Mouse (Mus musculus): ENCODE measurements around the gene Tcte3. TPM values are rescaled to one million over a fixed set of nuclear protein-coding genes. Genes with fewer than 3 reads are reported as not detected.
"Not testable (repeated sequence)": the region's sequence is repeated elsewhere in the genome, so short reads cannot be mapped to it uniquely, and the experiment has no call there.

The Tcte3 gene
- total RNA-seq (2014; rRNA removed) (not detected in 2 replicates), polyA plus RNA-seq (2015; fragmentation: Nextera tagmentation; extraction: Ambion mirVana) (1.0 and 2.3 TPM in 2 replicates)

DNA sequence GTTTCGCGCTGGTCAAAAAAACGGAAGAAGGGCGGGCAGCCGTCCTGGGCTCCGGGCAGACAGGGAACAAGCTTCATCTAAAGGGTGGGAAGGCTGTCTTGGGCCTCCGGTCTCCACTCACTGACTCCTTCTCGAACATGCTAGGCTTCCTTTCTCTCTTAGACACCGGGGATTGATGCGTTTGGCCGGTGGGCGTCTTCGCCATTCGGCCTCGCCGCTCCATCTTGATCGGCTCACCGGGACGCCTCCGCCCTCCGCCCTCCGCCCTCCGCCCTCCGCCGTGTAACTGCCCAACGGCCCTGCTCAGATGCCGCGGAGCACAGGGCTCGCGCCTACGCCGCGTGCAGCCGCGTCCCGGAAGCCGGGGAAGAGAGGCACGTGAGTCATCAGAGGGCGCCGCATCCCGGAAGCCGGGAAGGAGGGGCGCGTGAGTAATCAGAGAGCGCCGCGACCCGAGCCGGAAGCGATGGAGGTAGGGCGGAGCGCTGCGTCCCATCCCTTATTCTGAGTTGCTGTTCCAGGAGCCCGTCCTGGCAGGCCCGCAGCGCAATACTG is at the start of gene Tcte3, which contains the start of the genes Ermard and Gm3448:
TSS of gene Tcte3 (minus strand) at position 314 of the 555 bp plus-strand sequence.
TSS of gene Ermard (plus strand) at position 34 of the 555 bp plus-strand sequence.
TSS of gene Gm3448 (minus strand) at position 363 of the 555 bp plus-strand sequence.
- not testable (repeated sequence) for H3K9ac ChIP-seq (replicated peaks; ENCODE audit: low read length); H3K27me3 ChIP-seq (ENCODE audit: insufficient read depth, low read length); H3K4me3 ChIP-seq (ENCODE audit: low read length); H3K9me3 ChIP-seq (ENCODE audit: low read length); H3K36me3 ChIP-seq (ENCODE audit: insufficient read depth, low read length); H3K4me2 ChIP-seq (ENCODE audit: low read depth, low read length); DNase-seq (ENCODE audit: low spot score); H3K4me1 ChIP-seq (ENCODE audit: insufficient read depth, low read length); H3K27ac ChIP-seq
- ATAC-seq = peak; percentile 99
- WGBS = under 1% methylated on average over 13 of the region's 56 CpGs

- DNase-seq (ENCODE audit: low spot score) (peak; percentile 84), ATAC-seq (peak; percentile 90)
- WGBS = 19% methylated on average over 8 of the region's 8 CpGs
- Histone ChIP-seq H3K9me3 (ENCODE audit: low read length) (no peaks in the 10 kb centered on the region), H3K4me3 (ENCODE audit: low read length) (no peak overlapping the region), H3K27me3 (ENCODE audit: insufficient read depth, low read length) (no peaks in the 10 kb centered on the region; the same call in 1 of the 2 replicates), H3K9ac (replicated peaks; ENCODE audit: low read length) (no peak overlapping the region), H3K4me2 (ENCODE audit: low read depth, low read length) (0 out of 2 replicates have a peak overlapping the region, but pooled peaks have one; percentile 1), H3K4me1 (ENCODE audit: insufficient read depth, low read length) (no peaks in the 10 kb centered on the region; the same call in 1 of the 2 replicates), H3K27ac (peak overlapping the region; percentile 22; the same call in 1 of the 2 replicates), H3K36me3 (ENCODE audit: insufficient read depth, low read length) (no peaks in the 10 kb centered on the region)
- no peak for TF ChIP-seq CTCF (IDR thresholded peaks at IDR 0.05; ENCODE audit: low read depth)
Measured at GRCm38 (mm10) chr17:15088591-15089001, 47.3 kb upstream of the Tcte3 start.

DNA sequence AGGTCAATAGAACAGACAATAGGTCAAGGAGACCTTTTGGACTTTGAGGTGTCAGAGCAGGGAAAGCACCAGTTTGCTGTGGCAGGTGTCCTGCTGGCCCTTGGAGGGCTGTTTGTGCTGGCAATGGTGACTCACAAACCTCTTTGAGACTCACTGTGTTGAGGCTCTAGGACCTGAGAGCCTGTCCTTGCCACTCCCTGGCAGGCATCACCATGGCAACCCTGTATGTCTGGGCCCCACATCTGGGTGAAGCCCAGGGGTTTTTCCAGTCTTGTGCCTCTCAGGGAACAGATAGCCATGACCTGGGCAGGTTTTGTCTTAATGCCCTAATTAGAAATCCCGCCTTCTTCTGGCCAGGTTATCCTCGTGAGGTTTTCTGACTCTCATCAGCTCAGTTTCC is 46.9 kb upstream of the Tcte3 start:
- Histone ChIP-seq H3K36me3 (ENCODE audit: insufficient read depth, low read length) (no peaks in the 10 kb centered on the region), H3K9me3 (ENCODE audit: low read length) (no peaks in the 10 kb centered on the region), H3K9ac (replicated peaks; ENCODE audit: low read length) (no peak overlapping the region), H3K27me3 (ENCODE audit: insufficient read depth, low read length) (no peaks in the 10 kb centered on the region; the same call in 1 of the 2 replicates), H3K27ac (no peak overlapping the region; the same call in 1 of the 2 replicates), H3K4me2 (ENCODE audit: low read depth, low read length) (no peak overlapping the region), H3K4me1 (ENCODE audit: insufficient read depth, low read length) (no peaks in the 10 kb centered on the region; the same call in 1 of the 2 replicates), H3K4me3 (ENCODE audit: low read length) (no peak overlapping the region)
- no peak for TF ChIP-seq CTCF (IDR thresholded peaks at IDR 0.05; ENCODE audit: low read depth)
- WGBS = 31% methylated on average over 2 of the region's 2 CpGs
- peak; percentile 23 for DNase-seq (ENCODE audit: low spot score)
- ATAC-seq = peak; percentile 58

DNA sequence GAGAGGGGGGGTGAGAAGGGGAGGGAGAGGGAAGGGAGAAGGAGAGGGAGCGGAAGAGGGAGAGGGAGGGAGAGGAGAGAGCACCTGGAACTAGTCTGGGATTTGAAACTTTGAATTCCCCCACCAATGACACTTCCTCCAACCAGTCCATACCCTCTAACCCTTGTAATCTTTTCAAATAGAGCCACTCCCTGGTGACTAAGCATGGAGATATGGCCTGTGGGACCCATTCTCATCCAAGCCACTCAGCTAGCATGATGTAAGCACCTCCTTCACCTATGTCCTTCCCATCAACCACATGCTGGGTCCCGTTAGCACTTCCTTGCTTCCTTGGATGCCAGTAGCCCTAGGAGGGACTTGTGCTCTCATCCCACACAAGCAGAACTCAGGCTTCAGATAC is 43.7 kb upstream of the Tcte3 start:
- Histone ChIP-seq H3K27me3 (ENCODE audit: insufficient read depth, low read length) (no peaks in the 10 kb centered on the region), H3K4me2 (ENCODE audit: low read depth, low read length) (no peak overlapping the region), H3K9ac (replicated peaks; ENCODE audit: low read length) (no peak overlapping the region), H3K9me3 (ENCODE audit: low read length) (no peaks in the 10 kb centered on the region), H3K27ac (no peak overlapping the region), H3K36me3 (ENCODE audit: insufficient read depth, low read length) (no peaks in the 10 kb centered on the region), H3K4me1 (ENCODE audit: insufficient read depth, low read length) (no peaks in the 10 kb centered on the region; the same call in 1 of the 2 replicates), H3K4me3 (ENCODE audit: low read length) (no peak overlapping the region)
- DNase-seq (ENCODE audit: low spot score) (no peak), ATAC-seq (no peak)
- WGBS = 73% methylated on average over 2 of the region's 2 CpGs
- TF ChIP-seq CTCF (IDR thresholded peaks at IDR 0.05; ENCODE audit: low read depth) = no peak

GRCm38 (mm10) chr17:15084226-15084848 is 43.0 kb upstream of the Tcte3 start:
- Histone ChIP-seq H3K4me3 (ENCODE audit: low read length) (no peak overlapping the region), H3K36me3 (ENCODE audit: insufficient read depth, low read length) (no peaks in the 10 kb centered on the region), H3K4me2 (ENCODE audit: low read depth, low read length) (no peak overlapping the region), H3K9me3 (ENCODE audit: low read length) (no peaks in the 10 kb centered on the region), H3K27ac (no peak overlapping the region), H3K4me1 (ENCODE audit: insufficient read depth, low read length) (no peaks in the 10 kb centered on the region; the same call in 1 of the 2 replicates), H3K9ac (replicated peaks; ENCODE audit: low read length) (no peak overlapping the region), H3K27me3 (ENCODE audit: insufficient read depth, low read length) (no peaks in the 10 kb centered on the region)
- ATAC-seq = no peak
- 48% methylated on average over 13 of the region's 13 CpGs for WGBS
- DNase-seq (ENCODE audit: low spot score) = no peak
- no peak for TF ChIP-seq CTCF (IDR thresholded peaks at IDR 0.05; ENCODE audit: low read depth)

DNA sequence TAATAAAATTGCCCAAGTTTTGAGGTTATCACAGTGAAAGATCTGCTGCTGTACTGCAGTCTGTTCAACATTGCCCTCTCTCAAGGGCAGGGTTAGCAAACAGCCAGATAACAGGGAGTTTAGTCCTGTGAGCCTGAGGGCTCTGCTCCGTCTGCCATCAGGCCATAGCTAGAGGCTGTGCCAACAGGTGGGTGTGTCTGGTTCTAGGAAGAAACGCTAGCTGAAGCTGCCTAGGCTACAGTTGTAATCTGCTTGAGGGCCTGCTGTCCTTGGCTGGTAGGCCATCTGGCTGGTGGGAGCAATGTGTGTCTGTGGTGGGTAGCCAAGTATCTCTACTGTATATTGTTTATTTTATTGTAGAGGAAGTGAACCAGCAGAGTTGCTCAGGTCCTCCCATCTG is 36.2 kb upstream of the Tcte3 start:
- Histone ChIP-seq H3K4me2 (ENCODE audit: low read depth, low read length) (no peak overlapping the region), H3K36me3 (ENCODE audit: insufficient read depth, low read length) (no peaks in the 10 kb centered on the region), H3K27ac (no peak overlapping the region), H3K4me1 (ENCODE audit: insufficient read depth, low read length) (no peaks in the 10 kb centered on the region), H3K9me3 (ENCODE audit: low read length) (no peaks in the 10 kb centered on the region), H3K4me3 (ENCODE audit: low read length) (no peak overlapping the region), H3K9ac (replicated peaks; ENCODE audit: low read length) (no peak overlapping the region), H3K27me3 (ENCODE audit: insufficient read depth, low read length) (no peaks in the 10 kb centered on the region)
- peak; percentile 60 for DNase-seq (ENCODE audit: low spot score)
- WGBS = 35% methylated on average over 2 of the region's 2 CpGs
- peak; percentile 75 for ATAC-seq
- no peak for TF ChIP-seq CTCF (IDR thresholded peaks at IDR 0.05; ENCODE audit: low read depth)

DNA sequence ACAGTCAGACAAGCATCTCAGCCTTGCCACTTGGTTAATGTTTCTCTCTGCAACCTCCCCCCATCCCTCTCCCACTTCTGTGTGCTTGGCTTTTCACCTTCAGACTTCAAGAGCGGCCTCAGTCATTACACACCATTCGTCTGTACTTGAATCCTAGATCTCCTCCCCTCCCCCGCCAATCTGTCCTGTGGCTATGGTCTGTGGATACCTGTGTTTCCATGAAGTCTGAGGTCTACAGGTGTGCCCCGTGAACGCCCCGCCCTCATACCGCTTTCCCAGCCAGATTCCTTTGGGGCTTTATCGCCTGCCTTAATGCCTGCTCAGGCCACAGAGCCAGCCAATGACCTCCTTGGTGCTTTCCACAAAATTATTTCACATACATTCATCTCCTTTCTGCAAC is 33.7 kb upstream of the Tcte3 start:
- Histone ChIP-seq H3K4me1 (ENCODE audit: insufficient read depth, low read length) (no peaks in the 10 kb centered on the region), H3K36me3 (ENCODE audit: insufficient read depth, low read length) (no peaks in the 10 kb centered on the region), H3K27ac (no peak overlapping the region), H3K27me3 (ENCODE audit: insufficient read depth, low read length) (no peaks in the 10 kb centered on the region), H3K9me3 (ENCODE audit: low read length) (no peaks in the 10 kb centered on the region), H3K4me2 (ENCODE audit: low read depth, low read length) (no peak overlapping the region), H3K4me3 (ENCODE audit: low read length) (no peak overlapping the region), H3K9ac (replicated peaks; ENCODE audit: low read length) (no peak overlapping the region)
- 84% methylated on average over 8 of the region's 8 CpGs for whole genome bisulfite sequencing
- DNase-seq (ENCODE audit: low spot score) (no peak), ATAC-seq (no peak)
- TF ChIP-seq CTCF (IDR thresholded peaks at IDR 0.05; ENCODE audit: low read depth) = no peak

Data from hindbrain, postnatal 0 days (tissue).